Mouse (Mus musculus) testis, adult 2 months (tissue): ENCODE measurements at regions not wholly inside any gene's neighbourhood (a gene's known extent, or its start where the extent isn't known, plus 50 kb on each side); places are given as distances from the start of the nearest gene placed in this dataset.

Experiments
- CTCF ChIP-seq: fragments of 200-500 bp; IDR thresholded peaks from 2 replicates; pipeline ENCODE4 v1.5.1; 2012; ENCODE audit warnings: low read depth, mild to moderate bottlenecking, inconsistent platforms, low read length, moderate library complexity; ENCODE audit not compliant: control insufficient read depth, insufficient read depth, insufficient replicate concordance
- POLR2A ChIP-seq: fragments of 200-500 bp; IDR thresholded peaks from 2 replicates; pipeline ENCODE4 v1.6.1; 2012; ENCODE audit warnings: low read depth, mild to moderate bottlenecking, inconsistent platforms, low read length, moderate library complexity; ENCODE audit not compliant: control insufficient read depth

DNA sequence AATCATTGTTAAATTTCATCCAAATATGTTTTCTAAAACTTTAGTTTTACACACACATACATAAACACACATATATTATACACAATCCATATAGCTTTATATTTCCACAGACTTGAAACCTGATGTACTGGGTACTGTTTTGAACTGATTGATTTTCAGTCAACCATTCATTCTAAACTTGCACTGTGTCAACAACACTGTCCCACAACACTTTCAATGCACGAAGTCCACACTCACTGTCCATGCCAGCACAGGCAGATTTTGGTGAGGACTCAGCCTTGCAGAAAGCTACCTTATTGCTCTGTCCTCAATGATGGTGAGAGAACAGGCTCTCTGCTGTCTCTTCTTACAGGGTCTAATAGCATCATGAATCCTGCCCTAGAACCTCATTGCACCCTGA is 127.3 kb downstream of the Olfr721-ps1 start:
- TF ChIP-seq POLR2A: no peak
- no peak for TF ChIP-seq CTCF
